Mouse (Mus musculus) heart, postnatal 4 days (tissue): ENCODE results near the gene Asdurf. TPM values are rescaled to one million over a fixed set of nuclear protein-coding genes. Genes with fewer than 3 reads are reported as not detected.
"Not testable (repeated sequence)": the region's sequence is repeated elsewhere in the genome, so short reads cannot be mapped to it uniquely, and the experiment has no call there.

Source experiments
- DNase-seq: peaks from one replicate; pipeline ENCODE4 v3.0.0; 2021
- total RNA-seq, 2 experiments: library from RNA; stranded (reverse); gene quantifications; 2 replicates each; pipeline ENCODE4 v1.2.3; 2021

The Asdurf gene
- total RNA-seq, result not detected

DNA sequence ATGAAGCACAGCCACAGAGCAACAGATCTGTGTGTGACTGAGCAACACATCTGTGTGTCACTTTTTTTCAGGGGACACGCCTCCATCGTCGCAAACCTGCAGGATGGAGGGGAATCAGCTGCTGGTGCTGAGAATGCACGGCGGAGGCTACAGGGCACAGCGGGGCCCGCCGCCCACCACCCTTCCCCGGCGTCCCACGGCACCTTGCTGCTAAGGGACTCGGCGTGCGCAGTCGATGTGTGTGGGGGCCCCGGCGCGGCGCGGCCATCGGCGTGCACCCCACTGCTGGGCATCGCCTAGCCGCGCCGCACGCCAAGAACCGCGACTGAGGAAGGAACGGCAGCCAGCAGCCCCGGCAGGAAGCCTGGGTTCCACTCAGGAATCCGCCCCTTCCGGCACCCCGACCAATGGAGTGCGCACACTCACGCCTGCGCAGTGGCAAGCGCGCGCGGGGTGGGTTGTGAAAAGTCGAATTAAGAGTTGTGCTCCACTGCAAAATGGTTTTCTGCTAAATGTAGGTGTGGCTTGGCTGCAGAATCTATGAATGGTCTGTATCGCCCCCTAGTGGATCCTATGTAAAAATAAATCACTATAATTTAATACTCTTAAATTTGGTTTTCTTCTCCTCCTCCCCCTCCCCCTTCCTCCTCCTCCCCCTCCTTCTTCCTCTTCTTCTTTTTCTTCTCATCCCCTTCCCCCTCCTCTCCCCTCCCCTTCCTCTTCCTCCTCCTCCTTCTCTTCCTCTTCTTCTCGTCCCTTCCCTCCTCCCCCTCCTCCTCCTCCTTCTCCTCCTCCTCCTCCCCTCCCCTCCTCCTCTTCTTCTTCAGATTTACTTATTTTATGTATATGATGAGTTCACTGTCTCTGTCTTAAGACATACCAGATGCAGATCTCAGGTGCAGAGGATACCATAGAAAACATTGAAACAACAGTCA lies at the start of gene Asdurf, which contains the start of the genes Gm28551 and Asnsd1:
Asdurf (minus strand) TSS at position 293 of the 935 bp plus-strand sequence.
Gm28551 (minus strand) TSS at position 341 of the 935 bp plus-strand sequence.
Asnsd1 (minus strand) TSS at position 426 of the 935 bp plus-strand sequence.
- DNase-seq, result peak; percentile 99

DNA sequence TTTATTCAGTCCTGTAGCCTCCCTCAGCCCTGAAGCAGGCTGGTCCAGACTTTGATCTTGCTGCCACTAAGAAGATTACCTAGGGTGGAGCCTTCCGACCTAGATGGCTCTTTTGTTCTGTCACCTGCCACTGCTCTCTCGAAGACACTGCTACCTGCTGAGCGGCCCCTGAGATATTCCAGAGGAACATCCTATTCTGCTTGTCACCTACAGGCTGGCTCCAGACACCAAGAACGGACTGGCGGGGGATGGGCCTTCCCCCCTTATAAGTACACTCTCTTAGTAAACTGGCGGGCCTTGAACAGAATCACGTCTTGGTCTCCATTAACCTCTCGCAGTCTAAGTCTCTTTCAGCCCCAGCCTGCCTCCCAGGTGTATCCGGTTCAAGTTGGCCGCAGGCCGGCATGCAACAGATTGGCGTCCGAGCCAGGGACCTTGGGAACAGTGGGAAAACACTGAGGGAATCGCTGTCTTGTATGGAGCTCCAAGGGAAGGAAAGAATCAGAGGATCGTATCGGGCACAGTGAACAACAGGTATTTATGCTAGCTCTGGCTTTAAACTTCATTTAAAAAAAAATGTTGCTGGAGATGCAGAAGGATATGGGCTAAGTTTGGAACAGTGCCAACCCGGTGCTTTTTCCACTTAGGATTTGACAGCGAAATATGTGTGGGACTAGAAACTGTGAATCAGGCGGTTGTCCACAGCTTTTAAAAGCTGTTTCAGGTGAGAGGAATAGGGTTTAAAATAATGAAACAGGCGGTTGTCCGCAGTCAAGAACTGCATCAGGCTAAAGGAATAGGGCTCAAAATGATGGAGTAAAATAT lies 41.7 kb upstream of the Asdurf start:
- peak; percentile 25 for DNase-seq

DNA sequence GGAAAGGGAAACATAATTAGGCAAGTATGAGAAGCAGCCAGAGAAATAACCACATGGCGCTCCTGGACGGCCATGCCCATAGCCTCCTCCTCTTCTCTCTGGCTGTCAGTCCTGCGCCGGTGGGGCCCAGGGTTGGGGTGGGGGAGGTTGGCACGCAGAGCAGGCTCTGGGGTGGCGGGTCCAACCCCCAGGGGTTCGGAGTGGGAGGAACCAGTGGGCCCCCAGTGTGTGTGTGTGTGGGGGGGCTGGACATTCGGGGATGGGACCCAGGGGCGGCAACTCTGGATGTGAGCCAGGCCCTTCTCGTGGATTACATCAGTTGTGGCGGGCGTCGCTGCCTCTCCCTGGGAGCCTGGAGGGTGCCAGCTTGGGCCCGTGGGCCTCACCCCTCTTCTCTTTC lies 36.3 kb upstream of the Asdurf start:
- no peak for DNase-seq

DNA sequence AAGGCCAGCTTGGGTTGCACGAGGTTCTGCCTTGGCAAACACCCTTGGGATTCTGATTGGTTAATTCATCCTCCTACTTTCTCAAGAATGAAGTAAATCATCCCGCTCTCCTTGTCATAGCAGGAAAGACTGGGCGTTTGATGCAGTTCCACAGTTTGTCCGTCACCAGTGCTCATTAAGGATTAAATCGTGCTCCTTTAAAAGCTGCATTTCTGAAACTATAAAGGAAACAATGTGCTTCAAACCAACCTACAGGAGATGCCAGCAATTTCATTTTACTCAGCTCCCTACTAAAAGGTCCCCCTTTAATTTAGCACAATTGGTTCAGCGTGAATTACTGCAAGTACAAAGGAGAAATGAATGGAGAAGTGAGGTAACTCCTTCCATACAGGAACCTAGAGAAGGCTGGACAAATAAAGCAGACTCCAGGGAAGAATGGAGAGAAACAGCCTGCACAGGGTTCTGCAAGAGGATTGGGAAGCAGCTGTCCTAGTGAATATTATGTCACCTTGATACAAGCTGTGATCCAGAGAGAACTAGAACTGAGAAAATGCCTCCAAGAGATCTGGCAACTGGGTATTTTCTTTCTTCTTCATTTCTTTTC lies 31.8 kb upstream of the Asdurf start:
- DNase-seq, result no peak

DNA sequence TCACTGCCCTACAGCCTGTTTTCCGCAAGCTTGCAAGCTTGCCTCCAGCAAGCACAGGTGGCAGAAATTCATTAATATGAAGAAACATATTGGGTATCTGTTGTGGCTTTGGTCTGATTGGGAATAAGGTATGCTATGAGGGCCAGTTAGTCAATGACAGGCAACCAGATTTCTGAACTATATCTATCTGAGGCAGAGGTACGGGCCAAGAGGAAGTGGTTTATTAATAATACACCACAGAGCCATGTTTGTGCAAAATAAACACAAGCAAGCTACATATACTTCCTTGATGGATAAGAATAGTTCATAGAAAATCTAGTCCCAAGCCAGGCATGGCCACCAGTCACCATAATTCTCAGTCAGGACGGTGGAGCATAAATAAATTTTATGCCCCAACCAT lies 25.3 kb upstream of the Asdurf start:
- DNase-seq, result no peak

DNA sequence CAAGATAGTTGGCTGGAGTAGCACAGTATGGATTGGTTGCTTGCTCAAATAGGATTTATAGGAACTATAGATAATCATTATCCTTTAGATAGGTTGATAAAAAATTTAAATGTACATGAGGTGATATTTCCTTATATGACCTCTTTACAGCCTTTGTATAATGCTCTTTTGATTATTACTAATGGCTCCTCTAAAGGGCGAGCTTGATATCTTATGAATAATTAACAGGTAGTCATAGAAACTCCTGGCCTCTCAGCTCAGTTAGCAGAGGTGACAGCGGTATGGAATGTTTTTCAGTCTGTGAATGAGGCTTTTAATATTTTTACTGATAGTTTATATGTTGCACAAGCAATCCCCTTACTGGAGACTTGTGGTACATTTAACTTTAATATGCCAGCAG lies 23.5 kb upstream of the Asdurf start:
- DNase-seq, result not testable (repeated sequence)

DNA sequence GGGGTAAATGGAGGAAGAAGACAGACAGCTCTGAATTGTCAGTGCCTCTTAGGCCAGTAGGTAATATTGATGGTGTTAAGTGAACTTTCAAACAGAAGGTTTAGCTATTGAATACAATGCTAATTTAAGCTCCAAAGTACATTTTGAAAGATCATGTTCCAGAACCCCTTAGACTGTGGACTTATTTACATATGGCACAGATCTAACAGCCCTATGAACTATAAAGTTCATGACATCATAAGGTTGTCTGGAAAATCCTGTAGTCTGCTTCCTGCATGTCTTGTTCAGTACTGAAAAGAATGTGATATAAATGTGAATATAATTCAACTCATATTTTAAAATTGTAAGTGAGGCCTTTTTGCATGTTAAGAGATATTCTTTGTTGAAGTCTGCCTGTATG lies 6.6 kb upstream of the Asdurf start:
- DNase-seq, result no peak

DNA sequence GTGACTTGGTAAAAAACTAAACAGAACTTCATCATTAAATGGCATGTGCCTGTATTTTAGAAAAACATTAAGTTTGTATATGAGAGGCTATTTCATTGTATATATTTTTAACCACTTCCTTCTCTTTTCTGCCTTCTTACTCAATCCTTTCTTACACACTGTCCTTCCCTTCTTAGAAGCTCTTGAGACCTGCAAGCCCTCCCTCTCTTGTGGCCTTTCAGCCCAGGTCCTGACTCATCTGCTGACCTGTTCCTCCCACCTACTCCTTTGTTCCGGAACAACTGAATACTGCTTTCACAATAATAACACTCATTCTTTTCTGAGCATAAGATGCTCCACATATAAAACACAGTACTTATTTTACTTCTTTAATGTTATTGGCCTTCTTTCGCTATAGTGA lies 11.3 kb downstream of the Asdurf start:
- no peak for DNase-seq

DNA sequence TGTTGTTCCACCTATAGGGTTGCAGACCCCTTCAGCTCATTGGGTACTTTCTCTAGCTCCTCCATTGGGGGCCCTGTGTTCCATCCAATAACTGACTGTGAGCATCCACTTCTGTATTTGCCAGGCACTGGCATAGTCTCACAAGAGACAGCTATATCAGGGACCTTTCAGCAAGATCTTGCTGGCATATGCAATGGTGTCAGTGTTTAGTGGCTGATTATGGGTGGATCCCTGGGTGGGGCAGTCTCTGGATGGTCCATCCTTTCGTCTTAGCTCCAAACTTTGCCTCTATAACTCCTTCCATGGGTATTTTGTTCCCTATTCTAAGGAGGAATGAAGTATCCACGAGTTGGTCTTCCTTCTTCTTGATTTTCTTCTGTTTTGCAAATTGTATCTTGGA lies 15.0 kb downstream of the Asdurf start:
- not testable (repeated sequence) for DNase-seq

DNA sequence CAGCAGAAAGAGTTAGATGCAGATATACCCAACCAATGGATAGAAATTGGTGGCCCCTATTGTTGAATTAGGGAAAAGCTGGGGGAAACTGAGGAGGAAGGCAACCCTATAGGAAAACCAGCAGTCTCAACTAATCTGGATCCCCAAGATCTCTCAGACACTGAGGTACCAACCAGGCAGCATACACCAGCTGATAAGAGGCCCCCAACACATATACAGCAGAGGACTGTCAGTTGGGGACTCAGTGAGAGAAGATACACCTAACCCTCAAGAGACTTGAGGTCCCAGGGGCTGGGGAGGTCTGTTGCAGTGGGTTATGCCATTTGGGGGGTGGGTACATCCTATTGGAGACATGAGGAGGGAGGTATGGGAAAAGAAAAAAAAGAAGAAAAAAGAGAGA lies 17.0 kb downstream of the Asdurf start:
- DNase-seq, result no peak

DNA sequence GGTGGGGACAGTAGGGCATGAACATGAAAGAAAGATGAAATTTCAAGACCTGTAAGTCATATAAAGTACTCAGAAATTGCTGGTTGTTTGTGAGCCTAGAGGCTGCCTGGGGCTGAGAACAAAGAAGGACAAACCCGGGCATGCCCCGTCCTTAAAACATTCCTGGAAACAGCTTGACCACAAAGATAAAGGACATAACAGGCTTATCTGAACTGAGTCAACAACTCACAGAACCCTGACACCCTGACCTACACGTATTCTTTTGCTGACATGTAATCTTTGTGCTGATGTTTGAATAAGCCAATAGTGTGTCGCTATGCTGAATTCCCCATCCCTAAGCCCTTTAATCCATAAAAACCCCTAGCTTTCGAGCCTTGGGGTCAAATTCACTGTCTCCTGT lies 18.9 kb downstream of the Asdurf start:
- not testable (repeated sequence) for DNase-seq

DNA sequence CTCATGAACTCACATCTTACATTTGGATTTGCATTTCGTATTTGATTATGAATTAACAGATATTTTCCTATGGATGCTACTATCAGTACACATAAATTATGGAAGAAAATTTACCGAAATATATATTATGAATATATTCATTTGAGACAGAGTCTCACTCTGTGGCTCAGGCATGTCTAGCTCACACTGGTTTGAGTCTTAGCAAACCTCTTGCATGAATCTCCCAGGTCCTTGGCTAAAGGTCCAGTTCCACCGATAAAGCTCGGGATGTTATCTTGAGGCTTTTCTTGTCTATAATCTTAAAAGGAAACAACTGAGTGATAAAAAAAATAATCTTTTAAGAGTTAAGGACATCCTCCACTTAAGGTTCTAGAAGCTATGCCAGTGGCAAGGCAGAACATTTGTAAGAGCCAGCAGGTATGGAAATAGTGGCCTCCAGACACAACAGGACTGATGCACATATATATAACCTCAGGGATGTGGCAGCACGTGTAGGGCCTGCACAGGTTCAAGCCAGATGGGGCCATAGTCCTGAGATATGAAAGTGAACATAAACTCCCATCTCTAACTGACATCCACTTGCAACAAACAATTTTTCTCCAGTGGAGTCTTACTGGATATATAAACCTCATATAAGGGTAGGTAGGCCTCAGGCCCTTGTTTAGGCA lies 27.5 kb downstream of the Asdurf start:
- DNase-seq, result no peak

DNA sequence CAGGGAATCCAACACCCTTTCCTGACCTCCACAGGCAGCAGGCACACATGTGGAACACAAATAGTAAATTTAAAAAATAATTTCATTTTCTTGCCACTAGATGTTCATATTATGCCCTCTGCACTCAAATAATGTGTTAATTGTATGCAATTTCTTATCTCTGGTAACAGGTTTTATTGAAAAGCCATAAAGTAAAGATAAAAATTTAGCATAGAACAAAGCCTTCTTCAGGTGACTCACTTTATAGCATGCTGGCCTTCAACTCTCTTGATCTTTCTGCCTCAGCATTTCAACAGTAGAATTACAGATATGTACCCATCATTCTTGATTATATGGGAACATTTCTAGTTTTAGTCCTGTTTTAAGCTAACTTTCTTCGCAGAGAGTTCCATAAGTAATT lies 28.1 kb downstream of the Asdurf start:
- no peak for DNase-seq

DNA sequence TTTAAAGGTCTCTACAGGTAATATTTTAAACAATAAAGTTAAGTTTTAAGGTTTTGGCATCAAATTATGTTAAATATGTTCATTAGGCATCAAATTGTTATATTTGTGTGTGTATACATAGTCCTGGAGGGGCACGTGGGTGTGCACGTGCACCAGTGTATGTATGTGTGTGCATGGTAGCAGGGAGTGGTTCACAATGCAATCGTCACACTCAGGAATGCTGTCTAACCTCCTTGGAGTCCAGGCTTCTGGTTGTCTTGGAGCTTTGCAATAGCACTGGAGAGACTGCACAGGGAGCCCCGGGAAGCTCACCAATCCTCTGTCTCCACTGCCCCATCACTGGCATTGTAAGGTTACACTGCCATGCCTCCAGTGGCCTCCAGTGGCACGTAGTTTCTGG lies 29.2 kb downstream of the Asdurf start:
- DNase-seq, result no peak

DNA sequence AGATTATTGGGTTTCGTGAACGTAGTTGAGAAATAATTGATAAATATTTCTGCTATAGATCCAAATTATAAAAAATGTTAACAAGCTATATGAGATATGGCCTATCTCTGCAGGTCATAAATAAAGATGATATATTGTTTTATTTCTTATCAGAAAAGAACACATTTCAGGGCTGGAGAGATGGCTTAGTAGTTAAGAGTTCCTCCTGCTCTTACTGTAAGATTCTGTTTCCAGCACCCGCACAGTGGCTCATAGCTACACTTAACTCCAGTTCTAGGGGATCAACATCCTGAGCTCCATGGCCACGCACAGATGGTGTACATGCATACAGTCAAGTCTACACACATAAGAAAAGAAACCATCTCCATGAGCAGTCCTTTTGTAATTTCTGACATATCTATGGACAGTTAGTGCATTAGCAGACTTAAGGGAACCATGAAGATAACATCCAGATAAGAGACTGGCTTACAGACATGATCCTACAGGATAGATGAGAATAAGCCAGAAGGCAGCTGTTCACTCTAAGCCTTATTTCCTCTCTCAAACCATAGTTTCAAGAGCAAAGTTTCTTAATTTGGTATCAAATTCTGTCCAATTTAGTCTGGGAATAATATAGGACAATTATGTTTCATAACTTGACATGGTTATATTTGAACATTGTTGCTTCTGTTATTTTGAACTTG lies 30.6 kb downstream of the Asdurf start:
- DNase-seq, result no peak

DNA sequence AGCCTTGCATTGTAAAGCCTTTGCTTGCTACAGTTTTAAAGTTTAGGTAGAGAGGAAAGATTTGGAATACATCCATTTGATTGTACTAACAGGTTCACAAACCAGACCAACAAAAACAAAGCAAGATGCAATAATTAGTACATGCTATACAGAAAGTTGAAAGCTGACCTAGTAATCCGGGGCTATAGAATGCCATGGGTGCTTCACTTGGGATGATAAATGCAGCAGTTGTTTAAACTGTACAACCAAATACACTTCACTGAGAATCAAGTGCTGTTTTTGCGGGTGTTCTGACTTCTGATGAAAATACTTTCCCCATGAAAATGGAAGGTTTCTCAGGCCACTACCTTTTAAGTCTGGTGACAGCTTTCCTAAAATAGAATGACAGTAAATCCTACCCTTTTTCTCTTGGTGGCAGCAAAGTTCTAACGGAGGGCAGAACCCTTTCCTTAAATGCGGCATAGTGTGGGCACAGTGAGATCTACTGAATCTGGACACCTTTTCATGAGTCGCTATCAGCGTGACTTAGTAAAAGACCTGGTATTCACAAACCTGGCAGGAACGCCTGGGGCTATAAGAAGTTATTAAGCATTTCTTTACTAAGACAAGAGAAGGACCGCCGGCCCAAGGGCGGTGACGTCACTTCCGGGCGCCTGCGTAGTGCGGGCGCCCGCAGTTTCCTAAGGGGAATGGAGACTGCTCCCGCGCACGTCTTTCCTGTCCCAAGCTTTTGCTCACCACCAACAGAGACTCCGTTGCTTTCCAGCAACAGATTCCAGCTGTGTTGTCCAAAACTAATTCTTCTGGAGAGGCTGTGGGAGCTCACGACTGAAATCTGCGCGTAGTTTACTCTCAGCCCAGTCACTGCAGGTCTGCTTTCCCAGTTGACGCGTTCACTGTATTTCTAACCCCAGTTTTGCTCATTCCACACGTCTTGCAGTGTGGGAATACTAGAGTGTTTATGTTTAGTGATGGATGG lies 39.1 kb downstream of the Asdurf start, which contains the start of gene Osgepl1:
Osgepl1 (plus strand) TSS at position 636 of the 979 bp plus-strand sequence.
- DNase-seq, result peak; percentile 88

DNA sequence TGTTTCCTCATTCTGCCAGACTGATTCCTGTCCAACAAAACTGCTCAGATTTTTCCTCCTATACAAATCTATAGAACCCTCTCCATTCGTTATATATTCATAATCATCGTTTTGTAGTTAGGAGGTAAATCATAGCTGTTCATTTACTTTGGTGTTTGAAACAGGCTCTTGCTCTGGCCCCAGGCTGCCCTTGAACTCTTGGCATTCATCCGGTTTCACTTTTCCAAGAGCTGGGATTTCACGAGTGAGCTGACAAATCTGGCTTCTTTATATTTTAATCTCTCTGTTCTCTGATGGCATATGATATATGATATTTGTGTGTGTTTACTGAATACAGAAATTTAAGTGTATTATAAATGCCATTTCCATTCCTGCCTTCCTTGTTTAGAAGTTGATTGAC lies 51.9 kb downstream of the Asdurf start:
- DNase-seq, result no peak
